Mouse (Mus musculus) erythroid progenitor cell, adult 5-6 weeks (primary cell): Measurements from ENCODE around the gene Nr4a1. TPM values are rescaled to one million over a fixed set of nuclear protein-coding genes. Genes with fewer than 3 reads are reported as not detected.

Source experiments
- ATAC-seq: replicated peaks from 2 replicates; pipeline ENCODE4 v1.8.0; 2016; ENCODE audit warnings: moderate number of reproducible peaks, mild to moderate bottlenecking, moderate TSS enrichment, inconsistent platforms; ENCODE audit not compliant: poor library complexity, low FRiP score, severe bottlenecking
- total RNA-seq, 2 experiments: library from RNA; stranded (forward) in 1 of 2; stranded (reverse) in 1 of 2; fragments of 150-400 nt in 1 of 2; fragments of 186-747, 209-891 nt in 1 of 2; gene quantifications; 2 replicates each; pipeline versions ENCODE4 v1.2.3 to v1.2.4; 2015 to 2017; ENCODE audit warnings: low replicate concordance in 2 of 2

The Nr4a1 gene
- total RNA-seq, 2 experiments from 2014 or later: 5.0 to 9.4 TPM

- ATAC-seq: no peak
Measured at GRCm38 (mm10) chr15:101323511-101323910, 69.4 kb downstream of the Nr4a1 start.

Other genes with a start within 250 kb of the Nr4a1 start
- not detected in 2 replicates for gene Gm47841, start 206.9 kb upstream of the Nr4a1 start, total RNA-seq (2015; ENCODE audit: low replicate concordance)
- not detected in 2 replicates for gene Gm47841, start 206.9 kb upstream of the Nr4a1 start, total RNA-seq (2017; ENCODE audit: low replicate concordance)
- not detected in 2 replicates for gene Fignl2, start 175.7 kb upstream of the Nr4a1 start, total RNA-seq (2015; ENCODE audit: low replicate concordance)
- gene Fignl2, start 175.7 kb upstream of the Nr4a1 start, total RNA-seq (2017; ENCODE audit: low replicate concordance): not detected in 2 replicates
- not detected in 2 replicates for gene Ankrd33, start 138.5 kb upstream of the Nr4a1 start, total RNA-seq (2015; ENCODE audit: low replicate concordance)
- gene Ankrd33, start 138.5 kb upstream of the Nr4a1 start, total RNA-seq (2017; ENCODE audit: low replicate concordance): not detected in 2 replicates
- gene Acvrl1, start 125.7 kb upstream of the Nr4a1 start, total RNA-seq (2015; ENCODE audit: low replicate concordance): 1.1 and 23.1 TPM in 2 replicates
- gene Acvrl1, start 125.7 kb upstream of the Nr4a1 start, total RNA-seq (2017; ENCODE audit: low replicate concordance): 0.08 and 1.3 TPM in 2 replicates
- gene Acvr1b, start 80.2 kb upstream of the Nr4a1 start, total RNA-seq (2015; ENCODE audit: low replicate concordance): 0.84 and 1.8 TPM in 2 replicates
- 1.2 and 1.4 TPM in 2 replicates for gene Acvr1b, start 80.2 kb upstream of the Nr4a1 start, total RNA-seq (2017; ENCODE audit: low replicate concordance)
- gene Grasp, start 30.1 kb upstream of the Nr4a1 start, total RNA-seq (2015; ENCODE audit: low replicate concordance): not detected in 2 replicates
- not detected in 2 replicates for gene Grasp, start 30.1 kb upstream of the Nr4a1 start, total RNA-seq (2017; ENCODE audit: low replicate concordance)
- 1.4 TPM in 1 of 2 replicates, not detected in the other for gene Atg101, start 30.0 kb downstream of the Nr4a1 start, total RNA-seq (2015; ENCODE audit: low replicate concordance)
- gene Atg101, start 30.0 kb downstream of the Nr4a1 start, total RNA-seq (2017; ENCODE audit: low replicate concordance): 5.8 and 11.4 TPM in 2 replicates
- not detected in 2 replicates for gene 6030408B16Rik, start 38.9 kb downstream of the Nr4a1 start, total RNA-seq (2015; ENCODE audit: low replicate concordance)
- gene 6030408B16Rik, start 38.9 kb downstream of the Nr4a1 start, total RNA-seq (2017; ENCODE audit: low replicate concordance): not detected in 2 replicates
- gene Krt80, start 115.9 kb downstream of the Nr4a1 start, total RNA-seq (2015; ENCODE audit: low replicate concordance): 0.42 and 4.7 TPM in 2 replicates
- gene Krt80, start 115.9 kb downstream of the Nr4a1 start, total RNA-seq (2017; ENCODE audit: low replicate concordance): 0.90 and 2.5 TPM in 2 replicates
- not detected in 2 replicates for gene Krt7, start 156.8 kb downstream of the Nr4a1 start, total RNA-seq (2015; ENCODE audit: low replicate concordance)
- gene Krt7, start 156.8 kb downstream of the Nr4a1 start, total RNA-seq (2017; ENCODE audit: low replicate concordance): not detected in 2 replicates
- not detected in 2 replicates for gene Krt87, start 184.5 kb downstream of the Nr4a1 start, total RNA-seq (2015; ENCODE audit: low replicate concordance)
- gene Krt87, start 184.5 kb downstream of the Nr4a1 start, total RNA-seq (2017; ENCODE audit: low replicate concordance): not detected in 2 replicates
- gene Krt88, start 193.5 kb downstream of the Nr4a1 start, total RNA-seq (2015; ENCODE audit: low replicate concordance): not detected in 2 replicates
- not detected in 2 replicates for gene Krt88, start 193.5 kb downstream of the Nr4a1 start, total RNA-seq (2017; ENCODE audit: low replicate concordance)
- 0.84 TPM in 1 of 2 replicates, not detected in the other for gene Krt81, start 209.5 kb downstream of the Nr4a1 start, total RNA-seq (2015; ENCODE audit: low replicate concordance)
- not detected in 2 replicates for gene Krt81, start 209.5 kb downstream of the Nr4a1 start, total RNA-seq (2017; ENCODE audit: low replicate concordance)
- not detected in 2 replicates for gene Krt86, start 219.2 kb downstream of the Nr4a1 start, total RNA-seq (2015; ENCODE audit: low replicate concordance)
- not detected in 2 replicates for gene Krt86, start 219.2 kb downstream of the Nr4a1 start, total RNA-seq (2017; ENCODE audit: low replicate concordance)
- not detected in 2 replicates for gene Krt83, start 237.2 kb downstream of the Nr4a1 start, total RNA-seq (2015; ENCODE audit: low replicate concordance)
- gene Krt83, start 237.2 kb downstream of the Nr4a1 start, total RNA-seq (2017; ENCODE audit: low replicate concordance): not detected in 2 replicates